Mouse (Mus musculus) cortical plate, adult 2 months (tissue): Measurements from ENCODE around the gene Mrps15. TPM values are rescaled to one million over a fixed set of nuclear protein-coding genes. Genes with fewer than 3 reads are reported as not detected.
"Not testable (repeated sequence)": the region's sequence is repeated elsewhere in the genome, so short reads cannot be mapped to it uniquely, and the experiment has no call there.

Source experiments
- H3K27ac ChIP-seq: fragments of 200-500 bp; 2 replicates; pipeline ENCODE4 v1.5.1; 2012; ENCODE audit warnings: low read length, control low read depth, inconsistent platforms; ENCODE audit not compliant: insufficient read depth
- H3K4me1 ChIP-seq: fragments of 200-500 bp; 2 replicates; pipeline ENCODE4 v1.6.1; 2011; ENCODE audit warnings: low read length; ENCODE audit not compliant: control insufficient read depth, insufficient read depth
- H3K4me3 ChIP-seq: fragments of 200-500 bp; 2 replicates; pipeline ENCODE4 v1.5.1; 2011; ENCODE audit warnings: mild to moderate bottlenecking, low read length, control low read depth; ENCODE audit not compliant: insufficient read depth
- CTCF ChIP-seq: fragments of 200-500 bp; IDR thresholded peaks from 2 replicates; pipeline ENCODE4 v1.5.1; 2011; ENCODE audit warnings: mild to moderate bottlenecking, control low read depth, low read length; ENCODE audit not compliant: insufficient read depth; ENCODE audit errors: extremely low read depth
- POLR2A ChIP-seq: fragments of 200-500 bp; IDR thresholded peaks from 2 replicates; pipeline ENCODE4 v1.6.1; 2011; ENCODE audit warnings: mild to moderate bottlenecking, low read length, control low read depth; ENCODE audit not compliant: insufficient read depth; ENCODE audit errors: extremely low read depth
- polyA plus RNA-seq: library from polyadenylated mRNA; depleted of rRNA; stranded (reverse); fragments of >200 nt; gene quantifications from 2 replicates; pipeline ENCODE4 v1.2.3, GENCODE M21; 2012

Mrps15 gene
- polyA plus RNA-seq, 1 experiment = 65.7 TPM

DNA sequence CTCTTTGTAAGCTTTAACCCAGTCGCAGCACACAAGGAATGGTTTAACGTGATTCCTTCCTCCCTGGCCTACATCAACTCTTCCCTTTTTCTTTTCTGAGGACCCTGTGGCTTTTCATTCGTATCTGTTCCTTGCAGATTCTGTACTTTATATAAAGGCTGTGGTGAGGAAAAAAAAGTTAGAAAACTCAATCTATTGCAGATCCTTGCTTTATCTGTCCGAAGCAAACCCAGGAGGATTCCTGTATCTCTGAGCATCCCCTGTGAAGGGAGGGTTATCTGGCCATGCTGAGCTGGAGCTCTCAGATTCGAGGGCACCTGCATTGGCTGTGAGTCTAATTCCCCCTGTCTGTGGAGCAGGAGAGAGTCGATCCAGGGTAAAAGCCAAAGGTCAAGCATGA lies 22.1 kb downstream of the Mrps15 start:
- H3K27ac ChIP-seq = no peak overlapping the region
- H3K4me3 ChIP-seq = no peak overlapping the region
- H3K4me1 ChIP-seq = no peaks in the 10 kb centered on the region; the same call in 1 of the 2 replicates
- TF ChIP-seq POLR2A (no peak), CTCF (no peak)

- Histone ChIP-seq H3K27ac (no peak overlapping the region), H3K4me3 (no peak overlapping the region), H3K4me1 (no peaks in the 10 kb centered on the region)
- TF ChIP-seq POLR2A (no peak), CTCF (no peak)
Observed at GRCm38 (mm10) chr4:126077833-126078232, 31.1 kb downstream of the Mrps15 start.

GRCm38 (mm10) chr4:126079266-126079665 lies 32.5 kb downstream of the Mrps15 start:
- H3K27ac ChIP-seq = no peak overlapping the region
- no peak overlapping the region for H3K4me3 ChIP-seq
- TF ChIP-seq POLR2A (no peak), CTCF (no peak)
- no peaks in the 10 kb centered on the region for H3K4me1 ChIP-seq

GRCm38 (mm10) chr4:126081601-126082000 lies 34.9 kb downstream of the Mrps15 start:
- no peak overlapping the region for H3K27ac ChIP-seq
- TF ChIP-seq POLR2A (no peak), CTCF (no peak)
- no peak overlapping the region for H3K4me3 ChIP-seq
- H3K4me1 ChIP-seq = no peaks in the 10 kb centered on the region; the same call in 1 of the 2 replicates

DNA sequence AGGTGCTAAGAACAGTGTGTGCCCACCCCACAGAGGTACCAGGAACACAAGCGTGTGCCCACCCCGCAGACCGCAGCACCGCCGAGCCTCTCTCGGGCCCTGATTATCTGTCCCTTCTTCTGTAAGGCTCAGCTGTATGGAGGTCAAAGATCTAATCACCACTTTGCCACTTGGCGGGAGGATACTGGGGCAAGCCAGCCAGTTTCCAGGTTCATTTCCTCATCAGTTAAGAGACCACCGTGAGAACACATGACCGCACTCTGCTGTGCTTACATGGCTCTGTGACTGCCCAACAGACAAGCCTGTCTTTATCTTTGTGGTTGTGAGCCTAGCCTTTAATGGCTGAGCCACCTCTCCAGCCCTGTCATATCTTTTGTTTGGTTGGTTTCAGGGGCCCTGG lies 36.3 kb downstream of the Mrps15 start:
- H3K27ac ChIP-seq = no peak overlapping the region
- TF ChIP-seq CTCF = no peak
- no peak for TF ChIP-seq POLR2A
- no peak overlapping the region for H3K4me3 ChIP-seq
- H3K4me1 ChIP-seq = no peaks in the 10 kb centered on the region; the same call in 1 of the 2 replicates

DNA sequence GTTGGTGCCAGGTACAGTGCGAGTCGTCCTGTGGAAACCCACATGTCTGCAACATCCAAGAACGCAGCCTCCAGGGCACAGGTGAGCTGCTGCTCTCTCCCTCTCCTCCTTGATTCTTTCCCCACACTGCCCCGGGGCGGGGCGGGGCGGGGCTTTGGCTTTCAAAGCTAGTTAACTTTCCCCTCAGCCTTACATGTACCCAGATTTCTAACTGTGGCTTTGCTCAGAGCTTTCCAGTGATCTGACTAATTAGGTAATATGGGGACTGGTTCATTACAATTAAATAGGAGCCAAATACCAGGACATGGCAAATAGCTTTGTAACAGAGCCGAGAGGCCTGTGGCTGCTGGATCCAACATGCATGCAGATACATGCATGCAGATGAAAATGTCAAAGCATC lies 37.7 kb downstream of the Mrps15 start:
- no peaks in the 10 kb centered on the region; the same call in 1 of the 2 replicates for H3K4me1 ChIP-seq
- H3K4me3 ChIP-seq = no peak overlapping the region
- TF ChIP-seq CTCF (no peak), POLR2A (no peak)
- H3K27ac ChIP-seq = no peak overlapping the region

GRCm38 (mm10) chr4:126085996-126086576 lies 39.4 kb downstream of the Mrps15 start:
- no peaks in the 10 kb centered on the region; the same call in 1 of the 2 replicates for H3K4me1 ChIP-seq
- no peak overlapping the region for H3K27ac ChIP-seq
- TF ChIP-seq CTCF = peak; percentile 88
- TF ChIP-seq POLR2A = no peak
- no peak overlapping the region for H3K4me3 ChIP-seq

- H3K27ac ChIP-seq = no peak overlapping the region
- no peaks in the 10 kb centered on the region; the same call in 1 of the 2 replicates for H3K4me1 ChIP-seq
- no peak overlapping the region for H3K4me3 ChIP-seq
- no peak for TF ChIP-seq CTCF
- TF ChIP-seq POLR2A = no peak
Observed at GRCm38 (mm10) chr4:126090101-126090847, 43.5 kb downstream of the Mrps15 start.

DNA sequence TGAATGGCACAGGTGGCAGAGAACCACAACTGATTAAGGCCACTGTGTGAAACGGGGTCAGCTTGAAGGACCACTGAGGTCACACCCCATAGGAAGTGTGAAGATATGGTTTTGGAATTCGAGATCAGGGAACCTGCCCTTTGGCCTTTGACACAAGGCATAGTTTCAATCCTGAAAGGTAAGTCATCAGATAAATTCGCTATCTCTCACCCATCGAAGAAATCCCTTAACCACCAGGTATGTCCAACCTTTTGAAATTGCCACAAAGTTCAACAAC lies 44.1 kb downstream of the Mrps15 start:
- no peak overlapping the region for H3K4me3 ChIP-seq
- no peak for TF ChIP-seq CTCF
- no peak for TF ChIP-seq POLR2A
- no peaks in the 10 kb centered on the region; the same call in 1 of the 2 replicates for H3K4me1 ChIP-seq
- no peak overlapping the region for H3K27ac ChIP-seq

GRCm38 (mm10) chr4:126091873-126092272 lies 45.1 kb downstream of the Mrps15 start:
- no peak overlapping the region for H3K4me3 ChIP-seq
- H3K4me1 ChIP-seq = no peaks in the 10 kb centered on the region; the same call in 1 of the 2 replicates
- TF ChIP-seq CTCF (no peak), POLR2A (no peak)
- no peak overlapping the region for H3K27ac ChIP-seq

GRCm38 (mm10) chr4:126095622-126096430 lies 49.1 kb downstream of the Mrps15 start:
- not testable (repeated sequence) for H3K27ac ChIP-seq, H3K4me1 ChIP-seq, H3K4me3 ChIP-seq
